Mouse (Mus musculus): ENCODE data around the gene Wbp2nl. TPM values are rescaled to one million over a fixed set of nuclear protein-coding genes. Genes with fewer than 3 reads are reported as not detected.

The Wbp2nl gene
- polyA plus RNA-seq, 1 experiment from 2014 or later = 0.22 TPM

DNA sequence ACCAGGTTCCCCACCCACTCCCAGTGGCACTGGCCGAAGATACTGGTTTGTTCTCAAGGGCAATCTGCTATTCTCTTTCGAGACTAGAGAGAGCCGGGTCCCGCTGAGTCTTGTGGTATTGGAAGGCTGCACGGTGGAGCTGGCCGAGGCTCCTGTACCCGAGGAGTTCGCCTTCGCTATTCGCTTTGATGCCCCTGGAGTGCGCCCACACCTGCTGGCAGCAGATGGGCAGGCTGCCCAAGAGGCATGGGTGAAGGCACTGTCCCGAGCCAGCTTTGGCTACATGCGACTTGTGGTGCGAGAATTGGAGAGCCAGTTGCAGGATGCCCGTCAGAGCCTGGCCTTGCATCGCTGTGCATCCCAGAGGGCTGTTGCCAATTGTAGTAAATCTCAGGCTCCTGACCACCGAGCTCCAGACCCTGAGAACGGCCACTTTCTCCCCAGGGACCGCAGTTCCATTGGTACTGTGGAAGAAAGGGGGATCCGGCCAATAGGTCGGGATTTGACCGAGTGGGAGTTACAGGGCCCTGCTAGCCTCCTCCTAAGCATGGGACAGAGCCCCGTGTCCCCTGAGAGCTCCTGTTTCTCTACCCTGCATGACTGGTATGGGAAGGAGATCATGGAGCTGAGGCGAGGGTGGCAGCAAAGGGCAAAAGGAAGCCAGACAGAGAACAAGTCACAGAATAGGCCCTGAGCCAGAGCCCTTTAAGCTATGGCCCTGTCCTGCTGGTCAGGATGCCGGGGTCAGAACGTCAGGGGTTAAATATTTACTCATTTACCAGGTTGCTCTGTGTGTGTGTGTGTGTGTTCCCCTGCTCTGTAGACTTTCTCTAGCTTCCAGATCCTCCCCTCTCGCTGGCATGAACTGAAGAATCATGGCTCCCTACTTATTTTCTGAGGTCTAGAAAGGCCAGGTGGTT is 44.9 kb downstream of the Wbp2nl start:
- peaks cover 9% of the 10 kb centered on the region for H3K36me3 ChIP-seq (ENCODE audit: control insufficient read depth, insufficient read depth)
- no peak for ATAC-seq (replicated peaks; ENCODE audit: extremely low read depth, insufficient read depth, low FRiP score)
- no peak overlapping the region for H3K4me2 ChIP-seq (ENCODE audit: low read depth, low read length)
- no peak overlapping the region for H3K27ac ChIP-seq (ENCODE audit: low read length)
- no peak overlapping the region for H3K9ac ChIP-seq (ENCODE audit: low read length)
- 88% methylated on average over 27 of the region's 27 CpGs for WGBS
- H3K4me3 ChIP-seq (ENCODE audit: low read length) = no peak overlapping the region
- H3K4me1 ChIP-seq (ENCODE audit: control insufficient read depth, insufficient read depth, low read length) = peaks cover 31% of the 10 kb centered on the region
- no peaks in the 10 kb centered on the region for H3K9me3 ChIP-seq (replicated peaks; ENCODE audit: control insufficient read depth, low read length)
- no peaks in the 10 kb centered on the region for H3K27me3 ChIP-seq (ENCODE audit: control insufficient read depth, insufficient read depth, low read length)

DNA sequence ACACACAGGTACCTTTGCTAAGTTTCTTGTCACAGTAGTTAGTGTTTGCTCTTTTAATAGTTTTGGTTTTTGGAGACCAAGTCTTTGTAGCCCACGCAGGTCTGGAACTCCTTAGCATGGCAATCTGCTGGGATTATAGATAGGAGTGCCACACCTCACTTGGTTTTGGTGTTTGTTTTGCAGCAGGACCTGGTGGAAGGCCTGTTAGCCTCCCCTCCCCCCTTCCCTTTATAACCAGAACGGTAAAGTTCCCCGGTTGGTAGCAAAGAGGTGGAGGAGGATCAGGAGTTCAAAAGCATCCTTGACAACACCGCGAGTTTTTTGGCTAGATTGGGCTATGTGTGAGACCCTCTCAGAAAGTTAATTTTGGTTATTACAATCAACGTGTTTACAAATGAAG is 46.2 kb downstream of the Wbp2nl start:
- no peaks in the 10 kb centered on the region for H3K27me3 ChIP-seq (ENCODE audit: control insufficient read depth, insufficient read depth, low read length)
- H3K4me3 ChIP-seq (ENCODE audit: low read length) = no peak overlapping the region
- H3K36me3 ChIP-seq (ENCODE audit: control insufficient read depth, insufficient read depth) = peaks cover 22% of the 10 kb centered on the region
- no peak overlapping the region for H3K4me2 ChIP-seq (ENCODE audit: low read depth, low read length)
- no peaks in the 10 kb centered on the region for H3K9me3 ChIP-seq (replicated peaks; ENCODE audit: control insufficient read depth, low read length)
- 80% methylated on average over 6 of the region's 6 CpGs for WGBS
- no peak for ATAC-seq (replicated peaks; ENCODE audit: extremely low read depth, insufficient read depth, low FRiP score)
- H3K27ac ChIP-seq (ENCODE audit: low read length) = peak overlapping the region; percentile 41; the same call in 1 of the 2 replicates
- H3K4me1 ChIP-seq (ENCODE audit: control insufficient read depth, insufficient read depth, low read length) = peaks cover 31% of the 10 kb centered on the region
- no peak overlapping the region for H3K9ac ChIP-seq (ENCODE audit: low read length)

DNA sequence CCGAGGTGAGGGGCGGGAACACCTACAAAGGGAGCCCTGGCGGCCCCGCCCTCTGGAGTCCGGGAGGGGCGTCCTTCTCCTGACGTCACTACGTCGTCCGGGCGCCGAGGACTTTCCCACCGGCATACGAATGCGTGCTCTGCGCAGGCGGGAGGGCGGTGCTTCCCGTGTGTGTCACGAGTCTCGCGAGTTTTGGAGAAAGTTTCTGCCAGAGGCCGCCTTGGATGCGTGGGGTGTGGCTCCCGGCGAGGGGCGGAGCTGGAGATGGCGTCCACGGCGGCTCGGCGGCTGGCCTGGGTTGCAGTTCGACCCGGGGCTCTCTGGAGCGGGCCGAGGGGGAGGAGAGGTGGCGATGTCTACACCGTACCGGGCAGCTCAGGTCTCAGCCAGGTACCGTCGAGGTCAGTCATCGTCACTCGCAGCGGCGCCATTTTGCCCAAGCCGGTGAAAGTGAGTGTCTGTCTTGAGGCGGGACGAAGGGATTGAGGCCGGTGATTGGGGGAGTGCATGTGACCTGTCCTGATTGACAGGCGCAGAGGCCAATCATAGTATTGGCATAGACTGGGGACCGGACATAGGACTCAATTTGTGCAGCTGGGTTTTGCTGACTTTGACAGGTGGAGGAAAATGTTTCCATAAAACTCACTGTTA is 47.2 kb downstream of the Wbp2nl start:
- H3K9ac ChIP-seq (ENCODE audit: low read length) = peak overlapping the region; percentile 92
- ATAC-seq (replicated peaks; ENCODE audit: extremely low read depth, insufficient read depth, low FRiP score) = peak; percentile 96
- under 1% methylated on average over 51 of the region's 51 CpGs for WGBS

DNA sequence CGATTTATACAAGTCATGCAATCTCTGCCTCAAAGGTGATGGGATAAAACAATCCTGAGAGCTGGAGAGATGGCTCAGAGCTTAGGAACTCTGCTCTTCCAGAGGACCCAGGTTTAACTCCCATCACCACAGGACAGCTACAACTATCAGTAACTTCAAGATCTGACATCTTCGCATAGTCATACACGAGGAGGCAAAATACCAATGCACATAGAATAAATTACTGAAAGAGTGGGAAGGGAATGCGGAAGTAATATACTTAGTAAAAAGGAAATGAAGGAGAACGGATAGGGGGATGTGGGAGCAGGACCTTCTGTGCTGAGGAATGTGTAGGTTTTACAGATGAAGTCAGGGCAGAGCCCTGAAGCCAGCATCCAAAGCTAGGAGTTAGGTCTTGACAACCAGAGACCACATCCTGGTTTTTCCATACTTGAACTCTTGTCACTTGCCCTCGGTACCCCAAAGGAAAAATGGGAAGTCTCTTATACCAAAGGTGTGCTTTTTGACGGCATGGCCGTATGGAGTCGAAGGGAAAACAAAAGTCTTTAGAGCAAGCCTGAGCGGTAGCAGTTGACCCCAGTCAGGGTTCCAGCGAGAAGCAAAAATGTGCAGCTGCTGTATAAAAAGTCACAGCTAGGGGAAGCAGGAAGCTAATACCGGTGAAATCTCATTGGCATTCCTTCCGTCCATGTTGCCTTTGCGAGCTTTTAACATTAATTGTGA is 48.0 kb downstream of the Wbp2nl start:
- no peaks in the 10 kb centered on the region for H3K27me3 ChIP-seq (ENCODE audit: control insufficient read depth, insufficient read depth, low read length)
- no peaks in the 10 kb centered on the region for H3K9me3 ChIP-seq (replicated peaks; ENCODE audit: control insufficient read depth, low read length)
- no peak for ATAC-seq (replicated peaks; ENCODE audit: extremely low read depth, insufficient read depth, low FRiP score)
- H3K27ac ChIP-seq (ENCODE audit: low read length) = peak overlapping the region; percentile 91
- H3K4me1 ChIP-seq (ENCODE audit: control insufficient read depth, insufficient read depth, low read length) = peaks cover 20% of the 10 kb centered on the region
- 40% methylated on average over 14 of the region's 14 CpGs for WGBS
- H3K4me2 ChIP-seq (ENCODE audit: low read depth, low read length) = peak overlapping the region; percentile 97
- H3K36me3 ChIP-seq (ENCODE audit: control insufficient read depth, insufficient read depth) = peaks cover 33% of the 10 kb centered on the region
- peak overlapping the region; percentile 86 for H3K4me3 ChIP-seq (ENCODE audit: low read length)
- peak overlapping the region; percentile 92 for H3K9ac ChIP-seq (ENCODE audit: low read length)

More for the DNA sequence above, 47.2 kb downstream of the Wbp2nl start:
- no peaks in the 10 kb centered on the region for H3K9me3 ChIP-seq (replicated peaks; ENCODE audit: control insufficient read depth, low read length)
- H3K4me2 ChIP-seq (ENCODE audit: low read depth, low read length) = peak overlapping the region; percentile 97
- no peaks in the 10 kb centered on the region for H3K27me3 ChIP-seq (ENCODE audit: control insufficient read depth, insufficient read depth, low read length)
- peaks cover 31% of the 10 kb centered on the region for H3K36me3 ChIP-seq (ENCODE audit: control insufficient read depth, insufficient read depth)
- H3K4me1 ChIP-seq (ENCODE audit: control insufficient read depth, insufficient read depth, low read length) = peaks cover 26% of the 10 kb centered on the region
- peak overlapping the region; percentile 86 for H3K4me3 ChIP-seq (ENCODE audit: low read length)
- peak overlapping the region; percentile 91 for H3K27ac ChIP-seq (ENCODE audit: low read length)

DNA sequence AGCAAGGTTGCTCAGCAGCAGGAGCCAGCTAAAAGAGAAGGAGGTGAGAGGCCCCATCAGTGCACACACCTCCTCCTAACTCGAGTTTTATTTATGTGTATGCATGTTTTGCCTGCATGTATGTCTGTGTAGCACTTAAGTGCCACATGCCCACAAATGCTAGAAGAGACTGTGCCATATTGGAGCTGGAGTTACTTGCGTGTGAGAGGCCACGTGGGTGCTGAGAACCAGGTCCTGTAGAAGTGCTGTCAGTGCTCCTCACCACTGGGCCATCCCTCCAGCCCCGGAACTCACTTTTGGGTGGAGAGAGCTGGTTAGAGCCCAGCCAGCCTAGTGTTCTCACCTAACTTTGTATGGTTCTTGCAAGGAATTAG is 48.5 kb downstream of the Wbp2nl start:
- Histone ChIP-seq H3K4me1 (ENCODE audit: control insufficient read depth, insufficient read depth, low read length) (peaks cover 20% of the 10 kb centered on the region), H3K4me2 (ENCODE audit: low read depth, low read length) (peak overlapping the region; percentile 97), H3K27ac (ENCODE audit: low read length) (peak overlapping the region; percentile 91), H3K9me3 (replicated peaks; ENCODE audit: control insufficient read depth, low read length) (no peaks in the 10 kb centered on the region), H3K4me3 (ENCODE audit: low read length) (peak overlapping the region; percentile 86), H3K36me3 (ENCODE audit: control insufficient read depth, insufficient read depth) (peaks cover 33% of the 10 kb centered on the region), H3K9ac (ENCODE audit: low read length) (peak overlapping the region; percentile 92), H3K27me3 (ENCODE audit: control insufficient read depth, insufficient read depth, low read length) (no peaks in the 10 kb centered on the region)
- no peak for ATAC-seq (replicated peaks; ENCODE audit: extremely low read depth, insufficient read depth, low FRiP score)
- WGBS = 71% methylated on average over 4 of the region's 4 CpGs

DNA sequence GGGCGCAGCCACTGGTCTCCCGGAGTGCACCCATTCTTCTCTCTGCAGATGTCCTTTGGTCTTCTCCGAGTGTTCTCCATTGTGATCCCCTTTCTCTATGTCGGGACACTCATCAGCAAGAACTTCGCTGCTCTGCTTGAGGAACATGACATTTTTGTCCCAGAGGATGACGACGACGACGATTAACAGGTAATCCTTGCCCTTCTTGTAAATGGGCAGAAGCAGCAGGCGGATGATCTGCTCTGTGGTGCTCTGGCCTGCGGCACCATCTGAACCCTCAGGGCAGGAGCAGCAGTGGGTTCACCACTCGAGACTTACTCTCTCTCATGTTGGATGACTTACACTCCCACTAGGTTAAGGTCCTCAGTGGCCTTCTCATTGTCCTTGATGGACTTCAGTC is 49.1 kb downstream of the Wbp2nl start:
- no peak overlapping the region for H3K4me3 ChIP-seq (ENCODE audit: low read length)
- H3K27me3 ChIP-seq (ENCODE audit: control insufficient read depth, insufficient read depth, low read length) = no peaks in the 10 kb centered on the region
- no peaks in the 10 kb centered on the region for H3K9me3 ChIP-seq (replicated peaks; ENCODE audit: control insufficient read depth, low read length)
- H3K36me3 ChIP-seq (ENCODE audit: control insufficient read depth, insufficient read depth) = peaks cover 33% of the 10 kb centered on the region
- 93% methylated on average over 12 of the region's 12 CpGs for WGBS
- H3K27ac ChIP-seq (ENCODE audit: low read length) = no peak overlapping the region
- peaks cover 22% of the 10 kb centered on the region for H3K4me1 ChIP-seq (ENCODE audit: control insufficient read depth, insufficient read depth, low read length)
- no peak for ATAC-seq (replicated peaks; ENCODE audit: extremely low read depth, insufficient read depth, low FRiP score)
- no peak overlapping the region for H3K9ac ChIP-seq (ENCODE audit: low read length)
- no peak overlapping the region for H3K4me2 ChIP-seq (ENCODE audit: low read depth, low read length)

DNA sequence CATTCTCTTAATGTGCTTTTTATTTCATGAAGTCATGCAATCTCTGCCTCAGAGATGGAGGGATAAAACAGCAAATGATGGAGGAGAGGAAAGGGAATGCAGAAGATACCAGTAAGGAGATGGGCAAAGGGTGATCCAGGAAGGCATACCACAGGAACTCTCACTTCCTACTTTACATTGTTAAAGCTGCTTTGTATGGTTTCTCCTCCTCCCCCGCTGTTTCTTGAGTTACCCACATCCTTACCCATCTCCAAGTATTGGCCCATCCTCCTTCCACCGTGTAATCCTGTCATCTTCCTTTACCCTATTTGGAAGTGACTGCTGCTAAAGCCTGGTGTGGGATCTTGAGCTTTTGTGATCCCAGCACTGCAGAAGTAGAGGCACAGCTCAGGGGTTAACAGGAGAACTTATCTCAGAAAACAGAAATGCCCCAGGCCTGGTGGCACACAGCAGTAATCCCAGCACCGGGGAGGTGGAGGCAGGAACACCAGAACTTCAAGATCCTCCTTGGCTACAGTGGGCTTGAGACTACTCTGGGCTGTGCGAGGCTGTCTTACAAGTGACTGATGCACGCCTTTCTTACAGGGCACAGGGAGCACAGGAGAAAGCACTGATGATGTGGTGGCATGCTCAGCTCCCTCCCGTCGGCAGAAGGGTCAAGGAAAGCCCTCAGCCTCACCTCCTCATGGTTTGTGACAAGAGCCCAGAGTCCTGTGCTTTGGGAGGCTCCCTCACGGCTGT is 49.7 kb downstream of the Wbp2nl start:
- Histone ChIP-seq H3K4me3 (ENCODE audit: low read length) (no peak overlapping the region), H3K9ac (ENCODE audit: low read length) (no peak overlapping the region), H3K9me3 (replicated peaks; ENCODE audit: control insufficient read depth, low read length) (no peaks in the 10 kb centered on the region), H3K4me1 (ENCODE audit: control insufficient read depth, insufficient read depth, low read length) (peaks cover 26% of the 10 kb centered on the region), H3K27ac (ENCODE audit: low read length) (no peak overlapping the region), H3K27me3 (ENCODE audit: control insufficient read depth, insufficient read depth, low read length) (no peaks in the 10 kb centered on the region), H3K36me3 (ENCODE audit: control insufficient read depth, insufficient read depth) (peaks cover 33% of the 10 kb centered on the region), H3K4me2 (ENCODE audit: low read depth, low read length) (no peak overlapping the region)
- WGBS = 84% methylated on average over 8 of the region's 8 CpGs
- no peak for ATAC-seq (replicated peaks; ENCODE audit: extremely low read depth, insufficient read depth, low FRiP score)

DNA sequence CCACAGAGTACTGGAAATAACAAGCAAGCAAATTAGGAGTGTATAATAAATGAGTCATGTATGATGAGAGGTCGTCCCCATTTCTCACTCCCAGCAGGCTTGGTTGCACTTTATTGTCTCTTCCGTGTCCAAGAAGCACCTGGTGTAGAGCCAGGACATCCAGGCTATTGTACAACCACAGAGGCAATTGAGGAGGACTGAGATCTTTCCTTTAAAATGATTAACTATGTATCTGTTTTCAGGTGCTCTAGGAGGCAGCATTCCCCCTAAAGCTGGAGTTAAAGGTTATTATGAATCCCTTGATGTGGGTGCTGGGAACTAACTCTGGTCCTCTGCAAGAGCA is 50.2 kb downstream of the Wbp2nl start:
- Histone ChIP-seq H3K27me3 (ENCODE audit: control insufficient read depth, insufficient read depth, low read length) (no peaks in the 10 kb centered on the region), H3K4me2 (ENCODE audit: low read depth, low read length) (no peak overlapping the region), H3K9me3 (replicated peaks; ENCODE audit: control insufficient read depth, low read length) (no peaks in the 10 kb centered on the region), H3K27ac (ENCODE audit: low read length) (no peak overlapping the region), H3K36me3 (ENCODE audit: control insufficient read depth, insufficient read depth) (peaks cover 33% of the 10 kb centered on the region), H3K4me1 (ENCODE audit: control insufficient read depth, insufficient read depth, low read length) (peaks cover 26% of the 10 kb centered on the region), H3K4me3 (ENCODE audit: low read length) (no peak overlapping the region), H3K9ac (ENCODE audit: low read length) (no peak overlapping the region)
- no peak for ATAC-seq (replicated peaks; ENCODE audit: extremely low read depth, insufficient read depth, low FRiP score)
- WGBS = 88% methylated on average over 2 of the region's 2 CpGs
